Mouse (Mus musculus) cerebral cortex, adult 2 months (tissue): ENCODE measurements around the gene Dok3.

ENCODE experiments used
- WGBS: fragments of 180-500 bp; shearing (Covaris S2); methylation state at CpG from one replicate; pipeline ENCODE4 v1.1.7; 2018; 5-methylcytosine and 5-hydroxymethylcytosine counted together

The Dok3 gene

DNA sequence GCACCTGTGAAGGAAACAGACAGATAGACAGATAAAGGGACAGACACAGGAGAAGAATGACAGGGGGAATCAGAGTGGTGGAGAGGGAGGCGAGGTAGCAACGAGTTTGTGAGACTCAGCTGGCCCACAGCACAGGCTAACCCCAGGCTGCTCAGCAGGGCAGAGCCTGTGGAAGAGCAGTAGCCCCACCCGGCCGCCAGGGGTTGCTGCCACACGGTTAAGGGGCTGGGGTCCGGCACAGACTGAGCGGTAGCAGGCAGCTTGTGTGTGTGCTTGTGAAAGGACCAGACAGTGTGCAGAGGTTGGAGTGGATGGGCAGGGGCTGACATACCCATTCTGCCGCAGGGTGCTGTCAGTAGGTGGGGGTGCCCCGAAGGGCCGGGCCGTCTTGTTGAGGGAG lies 21.2 kb downstream of the Dok3 start:
- 66% methylated on average over 11 of the region's 11 CpGs for WGBS

- WGBS = 48% methylated on average over 10 of the region's 10 CpGs
Measured at GRCm38 (mm10) chr13:55506697-55507096, 22.4 kb downstream of the Dok3 start.

DNA sequence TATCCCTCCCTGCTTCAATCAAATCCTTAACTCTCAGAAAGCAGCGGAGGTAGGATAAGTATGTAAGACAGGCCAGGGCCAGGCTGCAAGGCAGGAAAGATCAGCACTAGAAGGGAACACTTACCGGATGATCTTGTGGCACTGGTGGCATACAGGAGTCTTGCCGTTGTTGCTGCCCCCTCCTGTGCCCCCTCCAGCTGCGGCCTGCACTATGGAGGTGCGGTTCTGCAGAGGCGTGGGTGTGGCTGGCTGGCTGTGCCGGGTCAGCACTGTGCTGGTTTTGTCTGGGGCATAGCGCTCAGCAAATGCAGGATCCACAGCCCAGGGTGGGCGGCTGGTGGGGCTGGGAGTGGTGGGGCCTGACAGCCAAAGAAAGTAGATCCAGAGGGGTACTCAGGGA lies 23.3 kb downstream of the Dok3 start:
- 94% methylated on average over 9 of the region's 9 CpGs for WGBS

DNA sequence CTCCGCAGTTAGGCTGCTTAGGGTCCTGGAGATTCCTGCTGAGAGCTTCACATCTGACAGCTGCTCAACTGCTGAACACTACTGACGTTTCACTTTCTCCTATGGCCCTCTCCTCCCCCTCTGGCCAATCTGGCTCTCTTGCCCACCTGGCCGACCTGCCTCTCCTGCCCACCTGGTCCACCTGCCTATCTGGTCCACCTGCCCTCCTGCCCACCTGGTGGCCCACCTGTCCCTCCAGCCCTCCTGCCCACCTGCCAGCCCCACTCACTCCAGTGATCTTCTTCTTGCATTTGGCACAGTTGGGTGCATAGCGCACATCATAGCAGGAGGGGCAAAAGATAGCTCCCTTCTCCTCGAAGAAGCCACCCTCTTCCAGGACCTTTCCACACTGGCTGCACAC lies 24.7 kb downstream of the Dok3 start:
- 81% methylated on average over 5 of the region's 5 CpGs for WGBS

- 51% methylated on average over 8 of the region's 8 CpGs for WGBS
Measured at GRCm38 (mm10) chr13:55502405-55502804, 26.7 kb downstream of the Dok3 start.

DNA sequence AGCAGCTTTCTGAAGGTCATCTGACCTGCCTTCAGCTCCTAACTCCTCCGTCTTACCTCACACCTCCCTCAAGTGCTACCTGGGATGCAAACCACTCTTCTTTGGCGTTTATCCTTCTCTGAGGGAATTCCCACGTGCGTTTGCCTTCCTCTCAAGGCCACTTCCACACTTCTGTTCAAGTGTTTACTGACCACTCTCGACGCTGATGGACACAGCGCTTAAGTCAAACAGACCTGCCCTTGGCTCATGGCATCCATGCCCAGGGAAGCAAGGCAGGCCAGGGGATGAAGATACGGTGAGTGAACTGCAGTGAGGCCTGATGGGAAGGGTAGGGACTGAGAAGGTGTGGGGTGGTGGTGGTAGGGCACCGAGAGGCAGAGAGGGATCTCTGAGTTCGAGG lies 28.5 kb downstream of the Dok3 start:
- WGBS = 87% methylated on average over 10 of the region's 10 CpGs

DNA sequence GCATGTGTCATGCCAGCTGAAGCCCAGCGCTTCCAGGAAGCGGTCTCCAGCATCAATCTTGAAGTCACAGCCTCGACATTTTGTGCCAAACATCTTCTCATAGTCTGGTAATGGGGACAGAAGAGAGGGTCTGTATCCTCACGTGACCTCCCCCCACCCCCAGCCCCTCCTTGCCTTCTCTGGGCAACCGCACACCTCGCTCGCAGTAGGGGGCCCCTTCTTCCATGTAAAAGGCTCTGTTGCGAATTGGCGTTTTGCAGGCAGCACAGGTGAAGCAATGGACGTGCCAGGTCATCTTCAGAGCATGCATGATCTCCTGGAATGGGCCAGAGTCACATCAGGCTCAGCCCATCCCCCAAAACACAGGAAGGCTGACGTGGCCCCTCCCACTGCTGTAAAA lies 30.2 kb downstream of the Dok3 start:
- 75% methylated on average over 11 of the region's 11 CpGs for WGBS

GRCm38 (mm10) chr13:55496661-55497060 lies 32.4 kb downstream of the Dok3 start:
- WGBS = 91% methylated on average over 6 of the region's 6 CpGs

GRCm38 (mm10) chr13:55495702-55496101 lies 33.4 kb downstream of the Dok3 start:
- WGBS = 51% methylated on average over 4 of the region's 4 CpGs

DNA sequence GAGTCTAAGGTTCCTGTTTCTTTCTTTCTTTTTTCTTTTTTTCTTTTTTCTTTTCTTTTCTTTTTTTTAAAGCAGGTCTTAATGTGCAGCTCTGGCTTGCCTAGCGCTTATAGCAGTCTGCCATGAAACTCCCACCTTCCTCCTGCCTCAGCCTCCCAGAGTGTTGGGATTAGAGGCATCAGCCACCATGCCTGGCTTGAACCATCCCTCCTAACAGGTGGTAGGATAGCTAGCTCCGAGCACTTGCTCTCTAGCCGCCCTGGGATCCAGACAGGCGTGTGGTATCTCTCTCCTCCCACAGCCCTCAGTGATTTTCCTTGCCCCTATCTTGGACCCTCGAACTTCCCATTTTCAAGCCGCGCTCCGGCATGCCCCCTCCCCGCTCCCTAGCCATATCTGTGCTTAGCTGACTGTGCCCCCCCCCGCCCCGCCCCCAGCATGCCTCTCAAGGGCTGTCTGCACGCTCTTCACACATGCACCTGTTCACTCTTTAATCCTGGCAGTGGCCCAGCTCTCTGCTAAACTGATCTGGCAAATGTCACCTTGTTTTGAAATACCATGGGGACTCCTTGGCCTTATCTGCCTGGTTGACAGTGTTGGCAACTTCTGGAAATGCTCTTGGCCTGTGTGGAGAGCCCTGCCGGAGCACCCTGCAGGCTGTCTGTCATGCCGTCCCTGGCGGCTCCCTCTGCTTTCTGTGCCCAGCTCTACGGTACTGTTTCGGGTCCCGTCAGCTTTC lies 34.0 kb downstream of the Dok3 start:
- 33% methylated on average over 18 of the region's 18 CpGs for WGBS

- 51% methylated on average over 2 of the region's 2 CpGs for WGBS
Measured at GRCm38 (mm10) chr13:55494257-55494656, 34.8 kb downstream of the Dok3 start.

GRCm38 (mm10) chr13:55487578-55488498 lies 41.3 kb downstream of the Dok3 start, which contains the start of gene Dbn1:
TSS of gene Dbn1 (minus strand) at chr13:55488111.
- WGBS = 2% methylated on average over 65 of the region's 83 CpGs

DNA sequence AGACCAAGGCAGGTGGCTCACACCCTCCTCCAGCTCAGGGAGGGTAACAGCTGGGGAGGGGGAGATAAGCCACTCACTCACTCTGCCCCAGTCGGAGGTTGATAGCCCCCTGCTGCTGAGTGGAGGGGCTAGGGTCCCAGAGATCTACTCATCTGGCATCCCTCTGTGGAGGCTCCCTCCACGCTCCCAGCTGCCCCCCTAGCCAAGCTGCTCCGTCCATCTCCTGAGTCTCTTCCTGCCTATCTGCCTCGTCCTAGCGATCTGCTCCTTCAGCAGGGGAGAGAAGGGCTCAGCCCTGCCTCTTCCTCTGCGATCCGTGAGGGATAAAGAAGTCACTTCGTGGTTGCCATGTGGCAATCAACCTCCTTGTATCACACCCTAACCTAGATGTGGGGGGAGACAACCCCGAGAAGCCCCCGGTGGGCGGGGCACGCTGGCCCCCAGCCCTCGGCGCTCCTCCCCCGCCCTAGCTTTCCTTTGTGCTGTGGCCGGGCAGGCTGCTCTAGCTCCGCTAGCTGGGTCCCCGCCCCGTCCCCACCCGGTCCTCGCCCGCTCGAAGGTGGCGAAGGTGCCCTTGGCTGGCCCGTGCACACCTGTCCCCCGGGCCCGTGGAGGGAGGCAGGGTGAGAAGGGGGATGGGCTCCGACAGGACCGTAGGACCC lies 42.0 kb downstream of the Dok3 start:
- WGBS = 1% methylated on average over 29 of the region's 29 CpGs

GRCm38 (mm10) chr13:55486029-55486794 lies 42.9 kb downstream of the Dok3 start:
- 31% methylated on average over 14 of the region's 14 CpGs for WGBS

DNA sequence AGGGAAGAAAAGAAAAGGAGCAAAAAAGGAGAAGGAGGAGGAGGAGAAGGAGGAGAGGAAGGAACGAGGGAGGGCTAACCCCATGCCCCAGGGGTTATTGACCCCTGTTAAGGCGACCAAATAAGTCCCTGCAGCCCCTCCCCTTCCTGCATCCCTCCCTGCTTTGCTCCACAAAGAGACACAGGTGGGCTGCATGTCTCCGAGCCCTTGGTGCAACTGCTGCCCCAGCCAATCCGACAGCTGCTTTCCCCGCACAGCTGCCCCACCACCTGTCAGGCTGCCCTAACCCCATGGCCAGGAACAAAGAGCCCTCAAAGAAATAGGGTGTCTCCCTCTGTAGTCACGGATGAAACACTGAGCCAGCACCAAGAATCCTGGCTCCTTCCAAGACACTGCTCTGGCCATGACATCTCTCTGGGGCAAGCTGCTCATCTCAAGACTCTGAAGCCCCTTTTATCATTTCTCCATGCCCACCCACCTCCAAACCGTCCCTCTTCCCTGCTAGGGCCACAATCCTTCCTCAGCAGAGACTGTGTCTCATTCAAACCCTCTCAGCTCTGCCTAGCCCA lies 44.5 kb downstream of the Dok3 start:
- WGBS = 25% methylated on average over 7 of the region's 7 CpGs

DNA sequence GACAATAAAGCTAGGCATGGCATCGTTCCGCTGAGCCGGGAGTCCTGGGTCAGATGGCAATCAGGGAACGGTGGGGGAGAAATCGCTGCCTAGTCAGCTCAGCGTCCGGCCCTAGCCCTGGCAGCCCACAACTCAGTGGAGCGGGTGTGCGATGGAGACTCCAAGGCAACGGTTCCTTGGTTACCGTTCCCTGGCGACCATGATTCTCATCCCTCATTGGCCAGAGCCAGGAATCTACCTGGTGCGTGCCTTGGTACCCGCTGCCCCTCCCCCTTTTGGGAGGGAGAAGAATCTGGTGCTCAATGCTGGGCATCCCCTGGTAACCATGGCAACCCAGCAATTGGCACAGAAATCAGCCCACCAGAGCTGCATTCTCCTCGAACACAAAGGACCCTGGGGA lies 45.5 kb downstream of the Dok3 start:
- 7% methylated on average over 15 of the region's 15 CpGs for WGBS

- 25% methylated on average over 9 of the region's 9 CpGs for WGBS
Measured at GRCm38 (mm10) chr13:55483071-55483470, 46.0 kb downstream of the Dok3 start.

DNA sequence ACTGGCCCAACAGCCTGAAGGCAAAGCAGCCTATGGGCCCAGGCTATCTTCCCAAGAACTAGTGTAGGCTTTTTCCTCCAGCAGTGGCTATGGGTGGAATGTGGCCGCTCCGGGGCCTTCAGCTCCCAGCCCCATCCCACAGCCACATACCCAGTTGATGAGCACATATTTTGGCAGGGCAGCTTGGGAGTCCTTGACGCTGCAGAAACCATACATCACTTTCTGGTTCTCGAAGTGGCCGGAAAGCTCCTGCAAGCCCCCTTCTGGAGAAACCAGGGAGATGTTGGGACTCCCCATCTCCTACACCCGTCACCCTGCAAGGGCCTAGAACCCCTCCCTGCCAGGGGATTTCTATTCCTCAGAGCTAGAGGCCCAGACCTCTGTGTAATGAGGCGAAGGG lies 46.6 kb downstream of the Dok3 start:
- WGBS = 39% methylated on average over 7 of the region's 7 CpGs

DNA sequence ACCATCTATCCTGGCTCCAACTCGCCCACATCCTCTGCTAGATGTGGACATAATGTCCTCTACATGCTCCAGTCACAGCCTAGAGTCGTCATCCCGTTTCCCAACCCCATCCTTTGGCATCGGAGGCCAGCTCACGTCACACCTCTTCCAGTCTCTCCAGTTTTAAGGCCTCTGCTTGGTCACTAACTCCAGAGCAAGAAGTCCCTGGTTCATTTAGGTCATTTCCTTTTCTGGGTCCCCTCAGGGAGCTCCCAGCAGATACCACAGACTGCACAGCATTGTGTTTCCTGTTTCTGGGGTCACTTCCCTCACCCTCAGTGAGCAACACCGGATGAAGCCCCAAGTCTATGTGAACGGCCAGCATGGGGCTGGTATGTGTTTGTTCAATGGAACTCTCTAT lies 50.1 kb downstream of the Dok3 start:
- 45% methylated on average over 7 of the region's 7 CpGs for WGBS

- 42% methylated on average over 5 of the region's 5 CpGs for WGBS
Measured at GRCm38 (mm10) chr13:55478036-55478435, 51.1 kb downstream of the Dok3 start.

DNA sequence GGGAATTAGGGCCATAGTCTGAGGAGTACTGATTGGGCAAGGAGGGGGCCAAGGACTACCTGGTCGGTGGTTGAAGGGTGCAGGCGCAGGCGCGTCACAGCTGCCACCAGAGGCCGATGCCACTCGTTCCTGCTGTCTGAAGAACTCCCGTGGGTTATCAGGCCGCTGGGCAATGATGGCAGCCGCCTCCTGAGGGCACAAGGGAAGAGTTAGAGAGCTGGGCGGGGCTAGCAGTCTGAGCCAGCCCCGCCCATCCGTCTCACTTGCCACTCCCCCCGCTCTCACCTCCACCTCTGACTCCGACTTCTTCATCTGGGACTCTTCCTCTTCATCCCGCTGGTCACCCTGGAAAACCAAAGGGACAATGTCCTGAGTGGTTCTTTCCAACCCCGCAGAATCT lies 51.6 kb downstream of the Dok3 start:
- WGBS = 70% methylated on average over 16 of the region's 16 CpGs
